ENCODE assay signal across 19 mouse cellular contexts in genomic region chr14:48653081-48653480, GRCm38 (mm10). TPM values are rescaled to one million over a fixed set of nuclear protein-coding genes. Genes with fewer than 3 reads are reported as not detected.
"Had no signal": no experiment of that assay in that cellular context is flagged by ENCODE, and none has a peak within 500 bp of the region (broad histone marks: within the 10 kb centered on the region; RNA-seq: fewer than 3 reads in every experiment).

No protein-coding gene starts in this region.

- H3K4me3 ChIP-seq: layer of hippocampus, adult 2 months; limb, embryonic 15.5 days; liver, embryonic 12.5 days; midbrain, embryonic 10.5 days had no signal

- H3K4me2 ChIP-seq: limb, embryonic 15.5 days; liver, embryonic 12.5 days; lung, embryonic 14.5 days had no signal

- H3K36me3 ChIP-seq: limb, embryonic 15.5 days; liver, embryonic 12.5 days had no signal

- H3K9ac ChIP-seq: limb, embryonic 15.5 days; liver, embryonic 12.5 days; lung, embryonic 14.5 days had no signal

- DNase-seq: kidney, postnatal 10 days; kidney, postnatal 4 days; left cerebral cortex, postnatal 4 days; lung, embryonic 14.5 days; lung, postnatal 10 days; lung, postnatal 4 days; right cerebral cortex, postnatal 14 days; thymus, postnatal 36 days had no signal

- H3K27ac ChIP-seq: layer of hippocampus, adult 2 months; limb, embryonic 15.5 days; liver, embryonic 12.5 days had no signal

- ATAC-seq: liver, embryonic 12.5 days had no signal

- H3K9me3 ChIP-seq: limb, embryonic 15.5 days; liver, embryonic 12.5 days; midbrain, embryonic 10.5 days had no signal

RNA-seq across cellular contexts. Expression of gene Otx2, which starts 20.5 kb away (rescaled TPM):
- total RNA-seq: megakaryocyte, adult 5-6 weeks had no signal
- polyA plus RNA-seq: kidney, embryonic 14.5 days; limb, embryonic 15.5 days; liver, embryonic 12.5 days; liver, embryonic 16.5 days; lung, embryonic 14.5 days; neural tube, embryonic 14.5 days; small intestine, adult 2 months; stomach, embryonic 16.5 days; thymus, postnatal 0 days had no signal
